Mouse (Mus musculus) effector memory CD4-positive, alpha-beta T cell, adult 7 months (primary cell): Measurements from ENCODE around the gene Alox5ap. TPM values are rescaled to one million over a fixed set of nuclear protein-coding genes. Genes with fewer than 3 reads are reported as not detected.

Source experiments
- polyA plus RNA-seq: library from polyadenylated mRNA; unstranded; fragments of 100-300 nt; shearing (Covaris generic); gene quantifications from one replicate; pipeline ENCODE4 v1.2.1, GENCODE M21; 2017

Gene Alox5ap
- 0.91 TPM for polyA plus RNA-seq

DNA sequence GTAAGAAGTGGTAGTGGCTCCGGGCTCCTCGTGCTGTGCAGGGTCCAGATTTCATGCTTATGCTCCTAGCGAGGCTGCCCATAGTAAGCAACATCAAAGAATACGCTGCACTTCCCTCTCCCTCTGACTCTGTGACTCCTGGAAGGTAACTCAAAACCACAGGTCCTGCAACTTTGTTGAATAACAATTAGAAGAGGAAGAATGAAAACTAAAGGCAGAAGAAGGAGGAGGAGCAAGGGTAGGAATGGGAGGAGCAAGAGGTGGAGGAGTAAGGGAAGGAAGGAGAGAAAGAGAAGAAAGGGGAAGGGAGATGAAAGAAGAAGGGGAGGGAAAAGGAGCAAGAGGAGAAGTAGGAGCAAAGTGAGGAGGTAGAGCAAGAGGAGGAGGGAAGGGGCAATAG is at the start of gene Alox5ap:
Gene Alox5ap (plus strand): TSS at position 363 of the 400 bp plus-strand sequence.

Other genes with a start within 250 kb of the Alox5ap start
- 58.8 TPM for gene Uspl1, start 80.4 kb upstream of the Alox5ap start, polyA plus RNA-seq
- gene Hmgb1, start 80.3 kb upstream of the Alox5ap start, polyA plus RNA-seq = 232 TPM
- gene Medag, start 147.0 kb downstream of the Alox5ap start, polyA plus RNA-seq = not detected
- gene Tex26, start 174.9 kb downstream of the Alox5ap start, polyA plus RNA-seq = not detected